1 mouse cellular context compared by ENCODE assay signal in genomic region chr6:31107916-31108685, GRCm38 (mm10).
TF ChIP-seq lines count a peak whose summit lies in the region.

No protein-coding gene starts in this region.

TF ChIP-seq in CH12.LX, 34 proteins besides CTCF, POLR2A, EP300 and RAD21 (continued from another document):
- TF ChIP-seq MAFK (IDR thresholded peaks at IDR 0.05; ENCODE audit: insufficient replicate concordance, low read length) (peak; percentile 73; the same call in 1 of the 2 replicates), HCFC1 (IDR thresholded peaks at IDR 0.05; ENCODE audit: low read depth, low read length) (peak; percentile 19; the same call in 1 of the 2 replicates), UBTF (IDR thresholded peaks at IDR 0.05; ENCODE audit: low read depth, low read length) (no peak), ELF1 (IDR thresholded peaks at IDR 0.05; ENCODE audit: low read depth, low read length) (peak; percentile 52; the same call in 1 of the 2 replicates), ZC3H11A (IDR thresholded peaks at IDR 0.05; ENCODE audit: low read depth, low read length) (no peak), MAX (IDR thresholded peaks at IDR 0.05; ENCODE audit: low read length) (peak; percentile 38; the same call in 1 of the 2 replicates), MYC (IDR thresholded peaks at IDR 0.05; ENCODE audit: low read depth, low read length) (no peak), BHLHE40 (IDR thresholded peaks at IDR 0.05; ENCODE audit: low read depth, low read length) (peak; percentile 82), ETS1 (conservative IDR thresholded peaks at IDR 0.05; ENCODE audit: low read depth, low read length) (peak; percentile 95), POLR2AphosphoS2 (IDR thresholded peaks at IDR 0.05; ENCODE audit: low read depth, low read length) (no peak; the same call in 1 of the 2 replicates), GABPA (IDR thresholded peaks at IDR 0.05; ENCODE audit: insufficient replicate concordance, low read depth, low read length) (no peak), MEF2A (IDR thresholded peaks at IDR 0.05; ENCODE audit: borderline replicate concordance, low read depth, low read length) (peak; percentile 85), CHD2 (IDR thresholded peaks at IDR 0.05; ENCODE audit: low read length) (peak; percentile 79), ZKSCAN1 (IDR thresholded peaks at IDR 0.05; ENCODE audit: borderline replicate concordance, low read depth, low read length) (no peak), TCF12 (IDR thresholded peaks at IDR 0.05; ENCODE audit: low read depth, low read length) (peak; percentile 83), JUND (conservative IDR thresholded peaks at IDR 0.05; ENCODE audit: low read depth, low read length) (peak; percentile 92), USF1 (IDR thresholded peaks at IDR 0.05; ENCODE audit: low read depth, low read length) (no peak), SIN3A (IDR thresholded peaks at IDR 0.05; ENCODE audit: low read length) (peak; percentile 91), USF2 (conservative IDR thresholded peaks at IDR 0.05; ENCODE audit: low read depth, low read length) (no peak), RCOR1 (conservative IDR thresholded peaks at IDR 0.05; ENCODE audit: low read depth, low read length) (peak; percentile 84; the same call in 1 of the 2 replicates), MAZ (IDR thresholded peaks at IDR 0.05; ENCODE audit: low read depth, low read length) (peak; percentile 35; the same call in 1 of the 2 replicates), TBP (conservative IDR thresholded peaks at IDR 0.05; ENCODE audit: low read depth, low read length) (no peak)
